Mouse (Mus musculus) midbrain, embryonic 13.5 days (tissue): ENCODE data around the gene Taldo1. TPM values are rescaled to one million over a fixed set of nuclear protein-coding genes. Genes with fewer than 3 reads are reported as not detected.

ENCODE experiments used
- ATAC-seq: fragments of 200-750 bp; cut with Nextera tagmentation; 2 replicates; pipeline ENCODE4 v1.8.0; 2017; ENCODE audit warnings: mild to moderate bottlenecking, moderate TSS enrichment, moderate library complexity
- H3K27ac ChIP-seq: fragments of 300-500 bp; sonication (generic); 2 replicates; pipeline ENCODE4 v1.5.1; 2015; ENCODE audit warnings: inconsistent platforms, mild to moderate bottlenecking, moderate library complexity
- H3K27me3 ChIP-seq: fragments of 300-500 bp; sonication (generic); 2 replicates; pipeline ENCODE4 v1.6.1; 2015; ENCODE audit warnings: mild to moderate bottlenecking, inconsistent platforms
- H3K36me3 ChIP-seq: fragments of 300-500 bp; sonication (generic); 2 replicates; pipeline ENCODE4 v1.6.1; 2015; ENCODE audit warnings: mild to moderate bottlenecking, inconsistent platforms
- H3K4me1 ChIP-seq: fragments of 300-500 bp; sonication (generic); replicated peaks from 2 replicates; pipeline ENCODE4 v1.6.1; 2015; ENCODE audit warnings: inconsistent platforms
- H3K4me2 ChIP-seq: fragments of 300-500 bp; sonication (generic); replicated peaks from 2 replicates; pipeline ENCODE4 v1.6.1; 2015; ENCODE audit warnings: moderate library complexity, mild to moderate bottlenecking, inconsistent platforms
- H3K4me3 ChIP-seq: fragments of 300-500 bp; sonication (generic); replicated peaks from 2 replicates; pipeline ENCODE4 v1.5.1; 2015; ENCODE audit warnings: mild to moderate bottlenecking, inconsistent platforms
- H3K9ac ChIP-seq: fragments of 300-500 bp; sonication (generic); replicated peaks from 2 replicates; pipeline ENCODE4 v1.6.1; 2015; ENCODE audit warnings: mild to moderate bottlenecking, inconsistent platforms
- H3K9me3 ChIP-seq: fragments of 300-500 bp; sonication (generic); 2 replicates; pipeline ENCODE4 v1.6.1; 2016; ENCODE audit warnings: mild to moderate bottlenecking, inconsistent platforms
- WGBS: fragments of 180-500 bp; shearing (Covaris S2); methylation state at CpG from one replicate; pipeline ENCODE4 v1.1.7; 2015; 5-methylcytosine and 5-hydroxymethylcytosine counted together
- polyA plus RNA-seq: library from polyadenylated mRNA; unstranded; fragments of >200 nt; fragmentation: Nextera tagmentation; extraction: Ambion mirVana; gene quantifications from 2 replicates; pipeline ENCODE4 v1.2.1, GENCODE M21; 2015

The Taldo1 gene
- polyA plus RNA-seq, 1 experiment from 2014 or later: 346 TPM

GRCm38 (mm10) chr7:141364349-141365048 is 27.5 kb upstream of the Taldo1 start:
- 86% methylated on average over 5 of the region's 5 CpGs for WGBS
- peaks cover 33% of the 10 kb centered on the region for H3K27me3 ChIP-seq
- H3K4me3 ChIP-seq: no peak overlapping the region
- H3K4me1 ChIP-seq: peaks cover 3% of the 10 kb centered on the region; the same call in 1 of the 2 replicates
- no peak overlapping the region for H3K4me2 ChIP-seq
- H3K9me3 ChIP-seq: no peaks in the 10 kb centered on the region
- ATAC-seq: no peak
- no peak overlapping the region for H3K27ac ChIP-seq
- H3K9ac ChIP-seq: no peak overlapping the region
- H3K36me3 ChIP-seq: no peaks in the 10 kb centered on the region

- Histone ChIP-seq H3K36me3 (no peaks in the 10 kb centered on the region), H3K4me2 (no peak overlapping the region), H3K27me3 (peaks cover 33% of the 10 kb centered on the region), H3K27ac (no peak overlapping the region), H3K9me3 (no peaks in the 10 kb centered on the region), H3K4me1 (peaks cover 3% of the 10 kb centered on the region; the same call in 1 of the 2 replicates), H3K4me3 (no peak overlapping the region), H3K9ac (no peak overlapping the region)
- 66% methylated on average over 3 of the region's 3 CpGs for WGBS
- ATAC-seq: no peak
Observed at GRCm38 (mm10) chr7:141365049-141365445, 27.0 kb upstream of the Taldo1 start.

- no peak for ATAC-seq
- no peaks in the 10 kb centered on the region for H3K4me1 ChIP-seq
- no peaks in the 10 kb centered on the region for H3K36me3 ChIP-seq
- no peak overlapping the region for H3K9ac ChIP-seq
- H3K9me3 ChIP-seq: no peaks in the 10 kb centered on the region
- WGBS: 84% methylated on average over 4 of the region's 4 CpGs
- H3K4me2 ChIP-seq: no peak overlapping the region
- no peak overlapping the region for H3K4me3 ChIP-seq
- H3K27ac ChIP-seq: no peak overlapping the region
- H3K27me3 ChIP-seq: peaks cover 12% of the 10 kb centered on the region
Observed at GRCm38 (mm10) chr7:141367358-141367757, 24.6 kb upstream of the Taldo1 start.

GRCm38 (mm10) chr7:141369918-141370317 is 22.1 kb upstream of the Taldo1 start:
- Histone ChIP-seq H3K27me3 (0 out of 2 replicates have a peak, but pooled peaks cover 1% of the 10 kb centered on the region), H3K9me3 (no peaks in the 10 kb centered on the region), H3K4me1 (no peaks in the 10 kb centered on the region), H3K4me3 (no peak overlapping the region), H3K27ac (no peak overlapping the region), H3K9ac (no peak overlapping the region), H3K4me2 (no peak overlapping the region), H3K36me3 (no peaks in the 10 kb centered on the region)
- WGBS: 75% methylated on average over 5 of the region's 5 CpGs
- no peak for ATAC-seq

- Histone ChIP-seq H3K4me1 (no peaks in the 10 kb centered on the region), H3K4me2 (no peak overlapping the region), H3K9ac (no peak overlapping the region), H3K9me3 (no peaks in the 10 kb centered on the region), H3K27ac (no peak overlapping the region), H3K27me3 (no peaks in the 10 kb centered on the region), H3K4me3 (no peak overlapping the region), H3K36me3 (no peaks in the 10 kb centered on the region)
- WGBS: 76% methylated on average over 6 of the region's 6 CpGs
- no peak for ATAC-seq
Observed at GRCm38 (mm10) chr7:141371942-141372595, 19.9 kb upstream of the Taldo1 start.

GRCm38 (mm10) chr7:141373611-141374010 is 18.4 kb upstream of the Taldo1 start:
- Histone ChIP-seq H3K4me3 (no peak overlapping the region), H3K27me3 (no peaks in the 10 kb centered on the region), H3K27ac (no peak overlapping the region), H3K36me3 (no peaks in the 10 kb centered on the region), H3K4me1 (no peaks in the 10 kb centered on the region), H3K9me3 (no peaks in the 10 kb centered on the region), H3K9ac (no peak overlapping the region), H3K4me2 (no peak overlapping the region)
- ATAC-seq: no peak
- 37% methylated on average over 6 of the region's 6 CpGs for WGBS

- no peak overlapping the region for H3K27ac ChIP-seq
- ATAC-seq: no peak
- no peak overlapping the region for H3K9ac ChIP-seq
Observed at GRCm38 (mm10) chr7:141374399-141374798, 17.6 kb upstream of the Taldo1 start.

GRCm38 (mm10) chr7:141379584-141379983 is 12.4 kb upstream of the Taldo1 start:
- Histone ChIP-seq H3K4me3 (no peak overlapping the region), H3K9me3 (no peaks in the 10 kb centered on the region), H3K27ac (no peak overlapping the region), H3K36me3 (no peaks in the 10 kb centered on the region), H3K27me3 (no peaks in the 10 kb centered on the region), H3K4me1 (no peaks in the 10 kb centered on the region), H3K9ac (no peak overlapping the region), H3K4me2 (no peak overlapping the region)
- 80% methylated on average over 4 of the region's 4 CpGs for WGBS
- ATAC-seq: no peak

More at GRCm38 (mm10) chr7:141374399-141374798, 17.6 kb upstream of the Taldo1 start:
- Histone ChIP-seq H3K36me3 (no peaks in the 10 kb centered on the region), H3K9me3 (no peaks in the 10 kb centered on the region), H3K4me1 (no peaks in the 10 kb centered on the region), H3K4me3 (no peak overlapping the region), H3K27me3 (no peaks in the 10 kb centered on the region), H3K4me2 (no peak overlapping the region)

GRCm38 (mm10) chr7:141381068-141381835 is 10.7 kb upstream of the Taldo1 start:
- WGBS: 79% methylated on average over 4 of the region's 4 CpGs
- Histone ChIP-seq H3K4me2 (no peak overlapping the region), H3K9ac (no peak overlapping the region), H3K4me1 (no peaks in the 10 kb centered on the region), H3K36me3 (no peaks in the 10 kb centered on the region), H3K4me3 (no peak overlapping the region), H3K27ac (no peak overlapping the region), H3K9me3 (no peaks in the 10 kb centered on the region), H3K27me3 (0 out of 2 replicates have a peak, but pooled peaks cover 5% of the 10 kb centered on the region)
- no peak for ATAC-seq

GRCm38 (mm10) chr7:141387807-141388486 is 4.1 kb upstream of the Taldo1 start:
- Histone ChIP-seq H3K4me3 (no peak overlapping the region), H3K4me2 (no peak overlapping the region), H3K9me3 (no peaks in the 10 kb centered on the region), H3K4me1 (peaks cover 10% of the 10 kb centered on the region), H3K9ac (no peak overlapping the region), H3K36me3 (no peaks in the 10 kb centered on the region), H3K27ac (no peak overlapping the region), H3K27me3 (peaks cover 11% of the 10 kb centered on the region)
- no peak for ATAC-seq
- 61% methylated on average over 2 of the region's 2 CpGs for WGBS

GRCm38 (mm10) chr7:141388487-141389109 is 3.4 kb upstream of the Taldo1 start:
- no peak for ATAC-seq
- 60% methylated on average over 3 of the region's 3 CpGs for WGBS

More at GRCm38 (mm10) chr7:141388487-141389109, 3.4 kb upstream of the Taldo1 start:
- Histone ChIP-seq H3K4me2 (no peak overlapping the region), H3K27ac (no peak overlapping the region), H3K9ac (no peak overlapping the region), H3K4me1 (peaks cover 14% of the 10 kb centered on the region), H3K9me3 (no peaks in the 10 kb centered on the region), H3K4me3 (no peak overlapping the region), H3K36me3 (no peaks in the 10 kb centered on the region), H3K27me3 (peaks cover 11% of the 10 kb centered on the region)
